Mouse (Mus musculus) left cerebral cortex, postnatal 14 days (tissue): ENCODE measurements at regions not wholly inside any gene's neighbourhood (a gene's known extent, or its start where the extent isn't known, plus 50 kb on each side); places are given as distances from the start of the nearest gene placed in this dataset.
"Not testable (repeated sequence)": the region's sequence is repeated elsewhere in the genome, so short reads cannot be mapped to it uniquely, and the experiment has no call there.

ENCODE experiments used
- DNase-seq, 2 experiments: peaks; one replicate each; pipeline ENCODE4 v3.0.0; 2021 to 2022; ENCODE audit warnings: low spot score in 2 of 2, mixed read lengths in 1 of 2
- intact Hi-C: fragments of 180-260 bp; cut with DNase I; formaldehyde crosslinking; loops from one replicate; pipeline ENCODE4 v1.15.1; 2025

GRCm38 (mm10) chr6:103809986-103810341 is 299.6 kb downstream of the Chl1 start:
- DNase-seq: no peak
- intact Hi-C loops: no loop called here

- peak; percentile 16 to 33 for DNase-seq
- intact Hi-C loops: no loop called here
These were observed 300.1 kb downstream of the Chl1 start for GRCm38 (mm10) chr6:103810342-103811001.

- intact Hi-C loops, DNase-seq: not testable (repeated sequence)
These were observed 306.0 kb downstream of the Chl1 start for GRCm38 (mm10) chr6:103816396-103816795.

GRCm38 (mm10) chr6:103826042-103826441 is 315.7 kb downstream of the Chl1 start:
- peak; percentile 17 to 24 for DNase-seq
- intact Hi-C loops: no loop called here

GRCm38 (mm10) chr6:103827623-103828022 is 317.2 kb downstream of the Chl1 start:
- intact Hi-C loops: no loop called here
- DNase-seq: no peak

- no peak for DNase-seq
- intact Hi-C loops: no loop called here
These were observed 318.5 kb downstream of the Chl1 start for GRCm38 (mm10) chr6:103828866-103829265.

- intact Hi-C loops: no loop called here
- DNase-seq: no peak
These were observed 321.9 kb downstream of the Chl1 start for GRCm38 (mm10) chr6:103832301-103832700.

- DNase-seq: peak in 1 of 2 experiments; percentile 9
- intact Hi-C loops: no loop called here
These were observed 322.4 kb downstream of the Chl1 start for GRCm38 (mm10) chr6:103832808-103833207.

- peak; percentile 70 to 85 for DNase-seq
- intact Hi-C loops: no loop called here
These were observed 323.2 kb downstream of the Chl1 start for GRCm38 (mm10) chr6:103833501-103834132.

GRCm38 (mm10) chr6:103834726-103835229 is 324.4 kb downstream of the Chl1 start:
- no peak for DNase-seq
- intact Hi-C loops: no loop called here

GRCm38 (mm10) chr6:103859787-103860186 is 349.4 kb downstream of the Chl1 start:
- no peak for DNase-seq
- intact Hi-C loops: no loop called here

GRCm38 (mm10) chr6:103893455-103893854 is 383.1 kb downstream of the Chl1 start:
- intact Hi-C loops: no loop called here
- DNase-seq: peak in 1 of 2 experiments; percentile 1

- intact Hi-C loops: no loop called here
- peak in 1 of 2 experiments; percentile 4 for DNase-seq
These were observed 414.1 kb downstream of the Chl1 start for GRCm38 (mm10) chr6:103924504-103924903.

- intact Hi-C loops: no loop called here
- peak; percentile 11 to 20 for DNase-seq
These were observed 416.7 kb downstream of the Chl1 start for GRCm38 (mm10) chr6:103927094-103927493.

- intact Hi-C loops: no loop called here
These were observed 430.0 kb downstream of the Chl1 start for GRCm38 (mm10) chr6:103940345-103940744.

GRCm38 (mm10) chr6:103944361-103944760 is 434.0 kb downstream of the Chl1 start:
- intact Hi-C loops: no loop called here
- peak; percentile 6 to 23 for DNase-seq

More at GRCm38 (mm10) chr6:103940345-103940744, 430.0 kb downstream of the Chl1 start:
- DNase-seq: no peak

- intact Hi-C loops: no loop called here
- no peak for DNase-seq
These were observed 437.1 kb downstream of the Chl1 start for GRCm38 (mm10) chr6:103947474-103947873.

- DNase-seq: no peak
- intact Hi-C loops: no loop called here
These were observed 442.9 kb downstream of the Chl1 start for GRCm38 (mm10) chr6:103953134-103953771.

GRCm38 (mm10) chr6:103959002-103959401 is 448.6 kb downstream of the Chl1 start:
- DNase-seq: peak; percentile 7
- intact Hi-C loops: no loop called here

- intact Hi-C loops: no loop called here
- DNase-seq: no peak
These were observed 457.5 kb downstream of the Chl1 start for GRCm38 (mm10) chr6:103967811-103968420.
